ENCODE assay signal across 31 mouse cellular contexts in the genomic region with DNA sequence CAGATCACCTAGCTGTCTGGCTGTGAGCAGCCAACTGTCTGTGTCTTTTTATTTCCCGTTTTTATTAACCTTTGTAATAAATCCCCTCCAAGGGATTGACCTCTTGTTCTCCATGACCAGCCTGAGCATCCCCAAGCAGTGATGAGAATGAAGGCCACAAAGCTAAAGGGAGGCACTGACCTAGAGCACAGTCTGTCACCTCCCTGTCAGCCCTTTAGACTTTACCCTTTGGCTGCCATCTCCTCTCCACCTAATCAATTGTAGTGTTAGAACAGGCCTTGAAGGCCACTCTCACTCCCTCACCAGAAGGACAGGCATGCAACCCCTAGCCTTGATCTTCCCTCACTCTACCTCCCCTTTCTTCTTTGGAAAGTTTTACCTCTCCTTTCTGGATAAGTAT.
"Had no signal": no experiment of that assay in that cellular context is flagged by ENCODE, and none has a peak within 500 bp of the region (broad histone marks: within the 10 kb centered on the region; RNA-seq: fewer than 3 reads in every experiment).

No protein-coding gene starts in this region.

- H3K4me3 ChIP-seq: heart, adult 2 months; heart, embryonic 10.5 days; heart, embryonic 12.5 days; heart, embryonic 13.5 days; heart, embryonic 15.5 days; hindbrain, embryonic 10.5 days; hindbrain, embryonic 12.5 days; hindbrain, embryonic 13.5 days; hindbrain, embryonic 15.5 days; intestine, embryonic 15.5 days; layer of hippocampus, adult 2 months; left cerebral cortex, adult 2 months had no signal

- H3K9me3 ChIP-seq: heart, embryonic 10.5 days; heart, embryonic 12.5 days; heart, embryonic 13.5 days; heart, embryonic 15.5 days; hindbrain, embryonic 10.5 days; hindbrain, embryonic 12.5 days; hindbrain, embryonic 13.5 days; hindbrain, embryonic 15.5 days; intestine, embryonic 15.5 days had no signal

- H3K27me3 ChIP-seq: heart, embryonic 12.5 days; heart, embryonic 13.5 days; heart, embryonic 15.5 days; hindbrain, embryonic 12.5 days; hindbrain, embryonic 13.5 days; hindbrain, embryonic 15.5 days; intestine, embryonic 15.5 days had no signal

- H3K4me2 ChIP-seq: heart, embryonic 11.5 days; heart, embryonic 12.5 days; heart, embryonic 13.5 days; heart, embryonic 15.5 days; hindbrain, embryonic 12.5 days; hindbrain, embryonic 13.5 days; hindbrain, embryonic 14.5 days; hindbrain, embryonic 15.5 days; intestine, embryonic 15.5 days had no signal

- ATAC-seq: hindbrain, embryonic 16.5 days; hindbrain, postnatal 0 days; inflammation-experienced regulatory T-cells, adult 6 months; intestine, embryonic 15.5 days; intestine, embryonic 16.5 days; intestine, postnatal 0 days had no signal

- DNase-seq: heart, adult 18-20 months; heart, adult 2 months; heart, postnatal 10 days; heart, postnatal 14 days; heart, postnatal 36 days; heart, postnatal 4 days; kidney, adult 18-20 months; kidney, adult 2 months; kidney, adult 9 months; kidney, postnatal 10 days; kidney, postnatal 14 days; layer of hippocampus, adult 9-11 months; layer of hippocampus, postnatal 36 days had no signal

- H3K4me1 ChIP-seq: heart, embryonic 10.5 days; hindbrain, embryonic 12.5 days; hindbrain, embryonic 15.5 days; intestine, embryonic 15.5 days had no signal

- H3K27ac ChIP-seq: heart, adult 2 months; heart, embryonic 10.5 days; heart, embryonic 13.5 days; heart, embryonic 15.5 days; hindbrain, embryonic 10.5 days; hindbrain, embryonic 12.5 days; hindbrain, embryonic 13.5 days; hindbrain, embryonic 14.5 days; hindbrain, embryonic 15.5 days; hindbrain, postnatal 0 days; intestine, embryonic 15.5 days; layer of hippocampus, adult 2 months; left cerebral cortex, adult 2 months had no signal

- H3K9ac ChIP-seq: heart, embryonic 12.5 days; heart, embryonic 13.5 days; heart, embryonic 15.5 days; hindbrain, embryonic 12.5 days; hindbrain, embryonic 13.5 days; hindbrain, embryonic 14.5 days; hindbrain, embryonic 15.5 days; intestine, embryonic 15.5 days had no signal

- H3K36me3 ChIP-seq: heart, embryonic 10.5 days; heart, embryonic 12.5 days; heart, embryonic 13.5 days; heart, embryonic 15.5 days; hindbrain, embryonic 10.5 days; hindbrain, embryonic 12.5 days; hindbrain, embryonic 13.5 days; hindbrain, embryonic 15.5 days; intestine, embryonic 15.5 days had no signal
